Mouse (Mus musculus) liver, adult 2 months (tissue): ENCODE results near the gene Top2a.

Experiments
- CTCF ChIP-seq: fragments of 200-500 bp; IDR thresholded peaks from 2 replicates; pipeline ENCODE4 v1.5.1; 2011; ENCODE audit warnings: low read depth, low read length, control low read depth
- POLR2A ChIP-seq: fragments of 200-500 bp; IDR thresholded peaks from 2 replicates; pipeline ENCODE4 v1.6.1; 2011; ENCODE audit warnings: low read length, control low read depth; ENCODE audit not compliant: insufficient read depth; ENCODE audit errors: extremely low read depth

GRCm38 (mm10) chr11:98974213-98974612 lies 49.8 kb downstream of the Top2a start:
- TF ChIP-seq POLR2A: no peak
- TF ChIP-seq CTCF: no peak
